Mouse (Mus musculus) left cerebral cortex, adult 2 months (tissue): ENCODE measurements at regions not wholly inside any gene's neighbourhood (a gene's known extent, or its start where the extent isn't known, plus 50 kb on each side); places are given as distances from the start of the nearest gene placed in this dataset.

Experiments used
- DNase-seq, 2 experiments: peaks; one replicate each; pipeline ENCODE4 v3.0.0; 2021 to 2022; ENCODE audit warnings: low spot score in 2 of 2, mixed read lengths in 1 of 2; ENCODE audit errors: extremely low spot score in 1 of 2
- H3K27ac ChIP-seq: fragments of 200-600 bp; 2 replicates; pipeline ENCODE4 v1.8.1; 2022
- H3K4me3 ChIP-seq: fragments of 200-600 bp; 2 replicates; pipeline ENCODE4 v1.8.1; 2022
- CTCF ChIP-seq: fragments of 200-600 bp; IDR thresholded peaks from 2 replicates; pipeline ENCODE4 v1.8.1; 2022; ENCODE audit warnings: antibody characterized with exemption, mild to moderate bottlenecking, moderate library complexity
- intact Hi-C: fragments of 180-260 bp; cut with DNase I; formaldehyde crosslinking; loops from one replicate; pipeline ENCODE4 v1.15.1; 2025

- H3K4me3 ChIP-seq: no peak overlapping the region
- intact Hi-C loops: no loop called here
Observed at GRCm38 (mm10) chr13:59891737-59892136, 68.8 kb upstream of the Tut7 start.

GRCm38 (mm10) chr13:59889468-59890117 is 66.6 kb upstream of the Tut7 start:
- peak; percentile 38 to 41 for DNase-seq
- intact Hi-C loops: loop anchor here (1.0 to 5.0 kb wide), 3 partner anchors 285 to 579 kb away; no protein-coding TSS in a partner anchor
- TF ChIP-seq CTCF: peak; percentile 70
- Histone ChIP-seq H3K27ac (no peak overlapping the region), H3K4me3 (no peak overlapping the region)

More at GRCm38 (mm10) chr13:59891737-59892136, 68.8 kb upstream of the Tut7 start:
- no peak overlapping the region for H3K27ac ChIP-seq
- DNase-seq: no peak
- no peak for TF ChIP-seq CTCF

GRCm38 (mm10) chr13:59888038-59889016 is 65.4 kb upstream of the Tut7 start:
- TF ChIP-seq CTCF: no peak
- intact Hi-C loops: loop anchor here (1.0 to 5.0 kb wide), 3 partner anchors 286 to 580 kb away; no protein-coding TSS in a partner anchor
- Histone ChIP-seq H3K27ac (no peak overlapping the region), H3K4me3 (no peak overlapping the region)
- DNase-seq: no peak

GRCm38 (mm10) chr13:59887306-59887705 is 64.4 kb upstream of the Tut7 start:
- H3K4me3 ChIP-seq: no peak overlapping the region
- 0 out of 2 replicates have a peak overlapping the region, but pooled peaks have one; percentile 32 for H3K27ac ChIP-seq
- DNase-seq: peak in 1 of 2 experiments; percentile 23
- intact Hi-C loops: loop anchor here (5.0 kb wide), 1 partner anchor 560 kb away; no protein-coding TSS in a partner anchor
- no peak for TF ChIP-seq CTCF

- peak; percentile 25 for TF ChIP-seq CTCF
- Histone ChIP-seq H3K4me3 (no peak overlapping the region), H3K27ac (no peak overlapping the region)
- no peak for DNase-seq
- intact Hi-C loops: loop anchor here (5.0 kb wide), 1 partner anchor 561 kb away; no protein-coding TSS in a partner anchor
Observed at GRCm38 (mm10) chr13:59886572-59886971, 63.6 kb upstream of the Tut7 start.

- no peak for TF ChIP-seq CTCF
- Histone ChIP-seq H3K27ac (no peak overlapping the region), H3K4me3 (no peak overlapping the region)
- intact Hi-C loops: no loop called here
- DNase-seq: no peak
Observed at GRCm38 (mm10) chr13:59881989-59882784, 59.2 kb upstream of the Tut7 start.

GRCm38 (mm10) chr13:59880055-59880454 is 57.1 kb upstream of the Tut7 start:
- Histone ChIP-seq H3K4me3 (no peak overlapping the region), H3K27ac (no peak overlapping the region)
- TF ChIP-seq CTCF: no peak
- DNase-seq: no peak
- intact Hi-C loops: no loop called here

- no peak overlapping the region for H3K27ac ChIP-seq
- no peak for TF ChIP-seq CTCF
- intact Hi-C loops: no loop called here
- H3K4me3 ChIP-seq: no peak overlapping the region
- no peak for DNase-seq
Observed at GRCm38 (mm10) chr13:59875637-59876036, 52.7 kb upstream of the Tut7 start.

GRCm38 (mm10) chr13:59874137-59874931 is 51.4 kb upstream of the Tut7 start:
- Histone ChIP-seq H3K27ac (no peak overlapping the region), H3K4me3 (no peak overlapping the region)
- no peak for TF ChIP-seq CTCF
- DNase-seq: no peak
- intact Hi-C loops: no loop called here
